Mouse (Mus musculus) embryonic fibroblast, embryonic 13.5 days (primary cell): ENCODE results near the gene Ccdc180.

Experiments used
- CTCF ChIP-seq: IDR thresholded peaks from 2 replicates; pipeline ENCODE4 v1.5.1; 2011; ENCODE audit warnings: mild to moderate bottlenecking, control low read depth, low read length, moderate library complexity, borderline replicate concordance; ENCODE audit not compliant: insufficient read depth
- POLR2A ChIP-seq: IDR thresholded peaks from 2 replicates; pipeline ENCODE4 v1.6.1; 2011; ENCODE audit warnings: low read depth, mild to moderate bottlenecking, control low read depth, low read length, moderate library complexity

DNA sequence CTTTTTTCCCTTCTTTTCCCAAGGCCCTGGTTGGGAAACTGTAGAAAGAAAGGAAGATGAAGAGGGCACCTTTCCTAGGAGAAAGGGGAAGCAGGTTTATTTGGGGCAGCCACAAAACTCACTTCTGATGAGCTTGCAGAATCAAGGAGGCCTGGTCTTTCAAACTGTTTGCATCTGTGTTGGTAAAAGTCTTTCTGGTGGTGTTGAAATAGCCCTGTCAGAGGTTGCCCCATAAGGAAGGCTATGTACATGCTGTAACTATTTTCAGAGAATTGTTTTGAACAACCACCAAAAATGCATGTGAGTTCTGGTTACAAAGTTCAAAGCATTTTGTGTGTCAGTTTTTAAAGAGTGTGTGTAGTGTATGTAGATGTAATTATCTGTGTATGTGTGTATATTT, 91.0 kb downstream of the Ccdc180 start:
- TF ChIP-seq POLR2A: no peak
- TF ChIP-seq CTCF: no peak
